Mouse (Mus musculus): ENCODE data around the gene Chrm4.

DNA sequence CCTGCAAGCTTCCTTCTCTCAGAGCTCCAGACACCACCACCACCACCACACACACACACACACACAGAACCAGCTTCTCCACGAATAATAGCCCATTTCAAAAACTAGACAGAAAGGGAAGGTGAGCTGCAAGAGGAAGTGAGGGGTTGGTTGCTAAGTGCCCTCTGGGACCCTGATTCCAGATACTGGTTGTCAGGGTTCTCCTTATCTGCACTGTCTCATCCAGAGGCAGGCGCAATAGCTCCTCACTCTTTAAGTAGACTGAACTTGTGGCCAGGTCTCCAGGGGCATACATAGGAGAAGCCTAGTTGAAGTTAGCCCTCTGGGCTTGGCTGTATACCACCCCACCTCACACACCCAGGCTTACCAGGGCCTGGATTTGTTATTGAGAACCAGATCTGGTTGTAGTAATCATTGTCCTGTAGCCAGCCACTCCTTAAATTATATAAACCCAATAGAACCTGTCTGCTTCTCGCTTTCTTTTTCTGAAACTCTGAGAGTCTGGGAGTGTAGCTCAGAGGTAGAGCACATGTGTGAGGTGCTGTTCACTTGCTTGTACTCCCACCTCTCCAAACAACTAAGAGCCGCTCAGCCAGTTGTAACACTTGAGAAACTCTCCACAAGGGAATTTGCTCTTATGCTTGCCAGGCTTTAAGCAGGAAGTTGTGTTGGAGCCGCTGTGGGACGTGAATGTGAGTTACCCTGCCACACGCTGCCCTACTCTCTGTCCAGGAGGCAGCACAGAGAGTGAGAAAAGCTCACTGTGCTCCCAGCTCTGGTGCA, 13.5 kb upstream of the Chrm4 start:
- TF ChIP-seq CTCF (IDR thresholded peaks at IDR 0.05; ENCODE audit: control insufficient read depth, insufficient read depth, insufficient read length): no peak
- TF ChIP-seq MYOD1 (IDR thresholded peaks at IDR 0.05; ENCODE audit: control insufficient read depth, insufficient read length, low read depth): no peak
- TF ChIP-seq MAX (IDR thresholded peaks at IDR 0.05): no peak
- TF ChIP-seq CEBPB (IDR thresholded peaks at IDR 0.05; ENCODE audit: low read depth): no peak
